Mouse (Mus musculus) layer of hippocampus, adult 6 months (tissue): ENCODE results near the gene Gm10376. TPM values are rescaled to one million over a fixed set of nuclear protein-coding genes. Genes with fewer than 3 reads are reported as not detected.

Experiments used
- long read RNA-seq, 2 experiments: library from polyadenylated mRNA; unstranded; transcript quantifications; one replicate each; pipeline ENCODE4 v2.0.0; 2019 to 2020
- polyA plus RNA-seq: library from polyadenylated mRNA; unstranded; fragments of <200 nt; fragmentation: Nextera tagmentation; gene quantifications from 2 replicates; pipeline ENCODE4 v1.2.3, GENCODE M21; 2021

Gm10376 gene
- polyA plus RNA-seq, result not detected in 2 replicates
- long read RNA-seq, experiment 1, result 0 reads
- long read RNA-seq, experiment 2, result 0 reads

DNA sequence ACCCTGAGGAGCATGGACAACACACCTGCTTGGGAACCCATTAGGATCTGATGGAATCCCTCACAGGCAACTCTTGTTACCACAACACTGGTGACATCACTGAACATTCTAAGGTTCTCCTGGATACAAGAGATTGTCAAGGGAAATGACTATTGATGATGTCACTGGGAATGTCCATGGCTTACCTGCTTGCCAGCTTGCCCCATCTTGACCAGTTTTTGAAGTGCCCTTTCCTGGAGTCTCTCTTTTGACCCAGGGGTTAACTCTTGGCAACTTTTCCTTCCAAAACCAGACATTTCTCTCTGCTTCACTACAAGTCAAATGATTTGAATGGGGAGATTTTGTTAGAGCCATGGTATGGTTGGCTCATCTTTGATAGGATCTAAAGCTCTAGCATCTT lies at the start of gene Gm10376:
TSS of gene Gm10376 (minus strand) at position 101 of the 400 bp plus-strand sequence.

DNA sequence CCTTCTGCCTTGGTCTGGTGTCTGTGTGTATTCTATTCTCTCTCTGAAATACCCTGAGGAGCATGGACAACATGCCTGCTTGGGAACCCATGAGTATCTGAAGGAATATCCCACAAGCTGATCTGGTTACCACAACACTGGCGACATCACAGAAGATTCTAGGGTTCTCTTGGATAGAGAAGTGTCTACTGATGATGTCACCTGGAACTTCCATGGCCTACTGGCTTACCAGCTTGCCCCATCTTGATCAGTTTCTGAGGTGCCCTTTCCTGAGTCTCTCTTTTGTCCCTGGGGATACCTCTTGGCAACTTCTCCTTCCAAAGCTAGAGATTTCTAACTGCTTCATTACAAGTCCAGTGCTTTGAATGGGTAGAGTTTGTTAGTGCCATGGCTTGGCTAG lies 21.9 kb downstream of the Gm10376 start, which contains the start of gene Gm8082:
TSS of gene Gm8082 (minus strand) at position 101 of the 400 bp plus-strand sequence.

Other genes starting within 250 kb of the Gm10376 start
- not detected in 2 replicates for gene Gm3015, start 246.8 kb downstream of the Gm10376 start, polyA plus RNA-seq
- not detected in 2 replicates for gene Gm10377, start 217.6 kb downstream of the Gm10376 start, polyA plus RNA-seq
- not detected in 2 replicates for gene Gm21977, start 162.2 kb downstream of the Gm10376 start, polyA plus RNA-seq
- not detected in 2 replicates for gene Gm8082, start 22.0 kb downstream of the Gm10376 start, polyA plus RNA-seq
- not detected in 2 replicates for gene Gm8094, start 61.0 kb upstream of the Gm10376 start, polyA plus RNA-seq
- 0.16 TPM in 1 of 2 replicates, not detected in the other for gene Gm8104, start 85.0 kb upstream of the Gm10376 start, polyA plus RNA-seq
- not detected in 2 replicates for gene Gm7233, start 164.2 kb upstream of the Gm10376 start, polyA plus RNA-seq
- not detected in 2 replicates for gene Gm8122, start 219.7 kb upstream of the Gm10376 start, polyA plus RNA-seq
- not detected in 2 replicates for gene Gm8126, start 243.0 kb upstream of the Gm10376 start, polyA plus RNA-seq